Mouse (Mus musculus): ENCODE results near the gene Skor1. TPM values are rescaled to one million over a fixed set of nuclear protein-coding genes. Genes with fewer than 3 reads are reported as not detected.

Gene Skor1
- polyA plus RNA-seq, 1 experiment, result 0.01 TPM

GRCm38 (mm10) chr9:63136756-63137614, 11.8 kb downstream of the Skor1 start:
- TF ChIP-seq POLR2A (IDR thresholded peaks at IDR 0.05; ENCODE audit: insufficient read length, low read depth) (no peak), CEBPB (IDR thresholded peaks at IDR 0.05; ENCODE audit: insufficient read depth, poor library complexity, severe bottlenecking) (no peak), MYOG (IDR thresholded peaks at IDR 0.05; ENCODE audit: control insufficient read depth in 1 of 3, insufficient read depth in 1 of 3, insufficient read length in 2 of 3, low read depth in 2 of 3) (no peak), SRF (IDR thresholded peaks at IDR 0.05; ENCODE audit: control insufficient read depth, insufficient read length, low read depth) (no peak), POLR2AphosphoS2 (IDR thresholded peaks at IDR 0.05; ENCODE audit: insufficient read length, low read depth) (no peak), MYOD1 (IDR thresholded peaks at IDR 0.05; ENCODE audit: control insufficient read depth in 1 of 3, insufficient read length in 2 of 3, low read depth in 2 of 3) (no peak), TCF3 (IDR thresholded peaks at IDR 0.05; ENCODE audit: insufficient read length, low read depth) (no peak), E2F4 (IDR thresholded peaks at IDR 0.05; ENCODE audit: insufficient read depth) (no peak), REST (IDR thresholded peaks at IDR 0.05; ENCODE audit: insufficient read depth, insufficient read length) (no peak), USF1 (IDR thresholded peaks at IDR 0.05; ENCODE audit: low read depth) (no peak), TCF12 (IDR thresholded peaks at IDR 0.05; ENCODE audit: insufficient read depth, poor library complexity, severe bottlenecking) (no peak), MAX (IDR thresholded peaks at IDR 0.05; ENCODE audit: low read depth) (no peak)
- no peak overlapping the region for H3K4me3 ChIP-seq
- peaks cover 68% of the 10 kb centered on the region for H3K27me3 ChIP-seq (ENCODE audit: control insufficient read depth, insufficient read depth, insufficient read length)
- H3K79me2 ChIP-seq (ENCODE audit: control insufficient read depth, insufficient read depth), result no peaks in the 10 kb centered on the region
- H3K4me2 ChIP-seq (ENCODE audit: low read depth), result no peak overlapping the region
- no peak overlapping the region for H3ac ChIP-seq (ENCODE audit: control insufficient read depth, insufficient read length)
- no peaks in the 10 kb centered on the region for H3K36me3 ChIP-seq (ENCODE audit: control insufficient read depth, insufficient read depth)

DNA sequence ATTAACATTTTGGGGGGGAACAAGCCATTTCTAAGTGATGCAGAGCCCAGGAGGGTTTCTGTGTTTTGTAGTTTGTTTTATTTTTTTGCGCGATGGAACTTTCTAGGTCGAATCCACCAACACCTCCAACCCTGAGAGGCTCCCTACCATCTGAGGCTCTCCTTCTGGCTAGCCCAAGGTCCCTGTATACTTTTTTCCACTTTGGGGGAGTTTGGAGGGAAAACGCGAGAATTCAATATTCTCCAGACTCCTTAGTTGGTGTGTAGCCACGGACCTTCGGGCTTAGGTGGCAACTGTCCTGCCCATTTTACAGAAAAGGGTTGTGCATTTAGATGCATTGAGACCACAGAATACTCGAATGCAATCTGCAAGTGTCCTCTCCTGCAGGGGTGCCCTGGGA, 12.5 kb downstream of the Skor1 start:
- Histone ChIP-seq H3K36me3 (ENCODE audit: control insufficient read depth, insufficient read depth) (no peaks in the 10 kb centered on the region), H3K4me2 (ENCODE audit: low read depth) (no peak overlapping the region), H3K4me3 (no peak overlapping the region), H3K79me2 (ENCODE audit: control insufficient read depth, insufficient read depth) (no peaks in the 10 kb centered on the region), H3ac (ENCODE audit: control insufficient read depth, insufficient read length) (no peak overlapping the region), H3K27me3 (ENCODE audit: control insufficient read depth, insufficient read depth, insufficient read length) (peaks cover 60% of the 10 kb centered on the region)
- no peak for TF ChIP-seq TCF3 (IDR thresholded peaks at IDR 0.05; ENCODE audit: insufficient read length, low read depth)
- TF ChIP-seq MYOG (IDR thresholded peaks at IDR 0.05; ENCODE audit: control insufficient read depth in 1 of 3, insufficient read depth in 1 of 3, insufficient read length in 2 of 3, low read depth in 2 of 3), result no peak
- no peak for TF ChIP-seq MAX (IDR thresholded peaks at IDR 0.05; ENCODE audit: low read depth)

DNA sequence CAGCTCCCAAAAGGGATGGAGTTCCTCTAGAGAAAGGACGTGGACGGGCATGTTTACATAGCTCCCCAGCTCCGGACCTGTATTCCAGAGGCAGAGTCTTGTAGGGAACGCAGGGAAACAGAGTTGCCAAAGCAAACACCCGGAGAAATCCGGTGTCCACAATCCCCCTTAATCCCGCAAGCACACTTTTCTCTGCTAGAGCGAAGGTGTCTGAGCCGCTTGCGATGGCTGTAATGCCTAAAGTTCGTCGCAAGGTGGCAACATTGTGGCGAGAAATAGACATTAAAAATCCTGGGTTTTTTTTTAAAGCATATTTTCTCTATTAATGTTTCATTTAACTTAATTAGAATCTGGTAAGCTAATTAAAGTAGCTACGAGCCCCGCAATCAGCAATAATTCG, 13.0 kb downstream of the Skor1 start:
- no peak for TF ChIP-seq USF1 (IDR thresholded peaks at IDR 0.05; ENCODE audit: low read depth)
- TF ChIP-seq TCF3 (IDR thresholded peaks at IDR 0.05; ENCODE audit: insufficient read length, low read depth), result no peak
- no peak for TF ChIP-seq SRF (IDR thresholded peaks at IDR 0.05; ENCODE audit: control insufficient read depth, insufficient read length, low read depth)
- TF ChIP-seq MYOD1 (IDR thresholded peaks at IDR 0.05; ENCODE audit: control insufficient read depth in 1 of 3, insufficient read length in 2 of 3, low read depth in 2 of 3), result no peak
- no peak for TF ChIP-seq TCF12 (IDR thresholded peaks at IDR 0.05; ENCODE audit: insufficient read depth, poor library complexity, severe bottlenecking)
- no peak for TF ChIP-seq POLR2AphosphoS2 (IDR thresholded peaks at IDR 0.05; ENCODE audit: insufficient read length, low read depth)
- TF ChIP-seq E2F4 (IDR thresholded peaks at IDR 0.05; ENCODE audit: insufficient read depth), result no peak
- TF ChIP-seq CEBPB (IDR thresholded peaks at IDR 0.05; ENCODE audit: insufficient read depth, poor library complexity, severe bottlenecking), result no peak
- TF ChIP-seq MAX (IDR thresholded peaks at IDR 0.05; ENCODE audit: low read depth), result no peak
- TF ChIP-seq MYOG (IDR thresholded peaks at IDR 0.05; ENCODE audit: control insufficient read depth in 1 of 3, insufficient read depth in 1 of 3, insufficient read length in 2 of 3, low read depth in 2 of 3), result no peak
- TF ChIP-seq REST (IDR thresholded peaks at IDR 0.05; ENCODE audit: insufficient read depth, insufficient read length), result no peak
- no peak overlapping the region for H3K4me3 ChIP-seq

GRCm38 (mm10) chr9:63135356-63135755, 13.4 kb downstream of the Skor1 start:
- H3K4me2 ChIP-seq (ENCODE audit: low read depth), result peak overlapping the region; percentile 79
- H3ac ChIP-seq (ENCODE audit: control insufficient read depth, insufficient read length), result no peak overlapping the region
- H3K79me2 ChIP-seq (ENCODE audit: control insufficient read depth, insufficient read depth), result no peaks in the 10 kb centered on the region
- peaks cover 54% of the 10 kb centered on the region for H3K27me3 ChIP-seq (ENCODE audit: control insufficient read depth, insufficient read depth, insufficient read length)
- no peak overlapping the region for H3K4me3 ChIP-seq
- H3K36me3 ChIP-seq (ENCODE audit: control insufficient read depth, insufficient read depth), result no peaks in the 10 kb centered on the region
- TF ChIP-seq TCF12 (IDR thresholded peaks at IDR 0.05; ENCODE audit: insufficient read depth, poor library complexity, severe bottlenecking), result no peak
- no peak for TF ChIP-seq MYOD1 (IDR thresholded peaks at IDR 0.05; ENCODE audit: control insufficient read depth in 1 of 3, insufficient read length in 2 of 3, low read depth in 2 of 3)
- TF ChIP-seq CEBPB (IDR thresholded peaks at IDR 0.05; ENCODE audit: insufficient read depth, poor library complexity, severe bottlenecking), result no peak
- TF ChIP-seq MAX (IDR thresholded peaks at IDR 0.05; ENCODE audit: low read depth), result no peak
- TF ChIP-seq MYOG (IDR thresholded peaks at IDR 0.05; ENCODE audit: control insufficient read depth in 1 of 3, insufficient read depth in 1 of 3, insufficient read length in 2 of 3, low read depth in 2 of 3), result no peak
- no peak for TF ChIP-seq POLR2AphosphoS2 (IDR thresholded peaks at IDR 0.05; ENCODE audit: insufficient read length, low read depth)
- no peak for TF ChIP-seq TCF3 (IDR thresholded peaks at IDR 0.05; ENCODE audit: insufficient read length, low read depth)

More for the DNA sequence above, 13.0 kb downstream of the Skor1 start:
- H3ac ChIP-seq (ENCODE audit: control insufficient read depth, insufficient read length), result no peak overlapping the region
- H3K36me3 ChIP-seq (ENCODE audit: control insufficient read depth, insufficient read depth), result no peaks in the 10 kb centered on the region
- peak overlapping the region; percentile 79 for H3K4me2 ChIP-seq (ENCODE audit: low read depth)
- H3K27me3 ChIP-seq (ENCODE audit: control insufficient read depth, insufficient read depth, insufficient read length), result peaks cover 56% of the 10 kb centered on the region
- H3K79me2 ChIP-seq (ENCODE audit: control insufficient read depth, insufficient read depth), result no peaks in the 10 kb centered on the region

DNA sequence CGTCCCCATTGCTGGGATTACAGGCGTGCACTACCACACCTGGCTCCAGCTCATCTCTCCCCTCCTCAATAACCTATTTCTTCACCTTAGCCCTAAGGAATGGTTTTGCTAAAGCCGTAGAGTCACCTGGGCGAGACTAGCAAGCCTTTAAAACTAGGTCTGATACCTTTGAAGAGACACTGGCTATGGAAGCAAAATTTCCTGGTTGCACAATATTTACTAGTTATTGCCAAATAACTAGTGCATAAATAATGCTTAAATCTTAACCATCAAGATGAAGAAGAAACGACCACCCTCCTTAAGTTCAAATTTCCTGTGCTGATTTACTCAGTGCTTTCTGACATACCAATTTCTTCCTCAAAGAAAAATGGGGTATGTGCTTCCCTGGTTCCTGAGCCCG, 15.1 kb downstream of the Skor1 start:
- H3K27me3 ChIP-seq (ENCODE audit: control insufficient read depth, insufficient read depth, insufficient read length), result peaks cover 37% of the 10 kb centered on the region
- H3K4me3 ChIP-seq, result no peak overlapping the region
- H3K36me3 ChIP-seq (ENCODE audit: control insufficient read depth, insufficient read depth), result no peaks in the 10 kb centered on the region

More for the DNA sequence above, 15.1 kb downstream of the Skor1 start:
- no peak overlapping the region for H3ac ChIP-seq (ENCODE audit: control insufficient read depth, insufficient read length)
- peak overlapping the region; percentile 88 for H3K4me2 ChIP-seq (ENCODE audit: low read depth)
- TF ChIP-seq MYOG (IDR thresholded peaks at IDR 0.05; ENCODE audit: control insufficient read depth in 1 of 3, insufficient read depth in 1 of 3, insufficient read length in 2 of 3, low read depth in 2 of 3) (no peak), CEBPB (IDR thresholded peaks at IDR 0.05; ENCODE audit: insufficient read depth, poor library complexity, severe bottlenecking) (peak; percentile 60)
- no peaks in the 10 kb centered on the region for H3K79me2 ChIP-seq (ENCODE audit: control insufficient read depth, insufficient read depth)

All from myocyte (in vitro differentiated cells).